Mouse (Mus musculus) adrenal gland, postnatal 10 days (tissue): Measurements from ENCODE around the gene Supt5. TPM values are rescaled to one million over a fixed set of nuclear protein-coding genes. Genes with fewer than 3 reads are reported as not detected.
"Not testable (repeated sequence)": the region's sequence is repeated elsewhere in the genome, so short reads cannot be mapped to it uniquely, and the experiment has no call there.

Source experiments
- DNase-seq: peaks from one replicate; pipeline ENCODE4 v3.0.0; 2021; ENCODE audit warnings: mixed read lengths
- long read RNA-seq, 2 experiments: library from polyadenylated mRNA; stranded (forward); transcript quantifications; one replicate each; pipeline ENCODE4 v2.0.0; 2021
- total RNA-seq, 2 experiments: library from RNA; stranded (reverse); gene quantifications; 2 replicates each; pipeline ENCODE4 v1.2.3; 2021

The Supt5 gene
- total RNA-seq: 100 to 1,000 TPM in 1 of 2 experiments, 10 to 100 TPM in 1; 86.6 to 103 TPM
- long read RNA-seq, experiment 1, partial matches to known transcripts: 33 of 50 reads
- long read RNA-seq, experiment 1, other reads (novel, unspliced or antisense): 15 of 50 reads
- long read RNA-seq, experiment 2, partial matches to known transcripts: 31 of 37 reads
- long read RNA-seq, experiment 2, other reads (novel, unspliced or antisense): 5 of 37 reads

GRCm38 (mm10) chr7:28338108-28338998, at the start of gene Supt5:
TSS of gene Supt5 (minus strand) at chr7:28338746.
- peak; percentile 97 for DNase-seq

GRCm38 (mm10) chr7:28387384-28387783, 48.8 kb upstream of the Supt5 start:
- not testable (repeated sequence) for DNase-seq

GRCm38 (mm10) chr7:28386877-28387276, 48.3 kb upstream of the Supt5 start:
- DNase-seq: not testable (repeated sequence)

- peak; percentile 90 for DNase-seq
These were observed 47.9 kb upstream of the Supt5 start for GRCm38 (mm10) chr7:28386462-28386861.

- DNase-seq: no peak
These were observed 47.5 kb upstream of the Supt5 start for GRCm38 (mm10) chr7:28386007-28386406.

GRCm38 (mm10) chr7:28385196-28385595, 46.6 kb upstream of the Supt5 start:
- no peak for DNase-seq

GRCm38 (mm10) chr7:28384162-28384561, 45.6 kb upstream of the Supt5 start:
- DNase-seq: no peak

GRCm38 (mm10) chr7:28383606-28384005, 45.1 kb upstream of the Supt5 start:
- no peak for DNase-seq

- peak; percentile 66 for DNase-seq
These were observed 44.4 kb upstream of the Supt5 start for GRCm38 (mm10) chr7:28382981-28383396.

- DNase-seq: no peak
These were observed 43.9 kb upstream of the Supt5 start for GRCm38 (mm10) chr7:28382347-28382951.

- DNase-seq: peak; percentile 88
These were observed 43.4 kb upstream of the Supt5 start for GRCm38 (mm10) chr7:28381938-28382337.

- DNase-seq: peak; percentile 90
These were observed 42.7 kb upstream of the Supt5 start for GRCm38 (mm10) chr7:28381017-28381790.

GRCm38 (mm10) chr7:28380237-28381016, 41.9 kb upstream of the Supt5 start, which contains the start of gene Zfp36:
TSS of gene Zfp36 (minus strand) at chr7:28380253.
- no peak for DNase-seq

GRCm38 (mm10) chr7:28378769-28379651, 40.5 kb upstream of the Supt5 start:
- DNase-seq: peak; percentile 98

GRCm38 (mm10) chr7:28378066-28378690, 39.6 kb upstream of the Supt5 start:
- DNase-seq: peak; percentile 62

GRCm38 (mm10) chr7:28377190-28378065, 38.9 kb upstream of the Supt5 start:
- DNase-seq: no peak

- peak; percentile 85 for DNase-seq
These were observed 37.6 kb upstream of the Supt5 start for GRCm38 (mm10) chr7:28376011-28376771.
